Mouse (Mus musculus) embryonic facial prominence, embryonic 15.5 days (tissue): Measurements from ENCODE around the gene 1700013H16Rik. TPM values are rescaled to one million over a fixed set of nuclear protein-coding genes. Genes with fewer than 3 reads are reported as not detected.
"Not testable (repeated sequence)": the region's sequence is repeated elsewhere in the genome, so short reads cannot be mapped to it uniquely, and the experiment has no call there.

Source experiments
- ATAC-seq: fragments of 200-750 bp; cut with Nextera tagmentation; 2 replicates; pipeline ENCODE4 v1.8.0; 2017; ENCODE audit warnings: low read depth, moderate TSS enrichment; ENCODE audit not compliant: insufficient number of reproducible peaks, low FRiP score, low TSS enrichment
- H3K27ac ChIP-seq: fragments of 300-500 bp; sonication (generic); replicated peaks from 2 replicates; pipeline ENCODE4 v1.5.1; 2015; ENCODE audit warnings: mild to moderate bottlenecking, inconsistent platforms
- H3K27me3 ChIP-seq: fragments of 300-500 bp; sonication (generic); 2 replicates; pipeline ENCODE4 v1.6.1; 2015; ENCODE audit warnings: inconsistent platforms
- H3K36me3 ChIP-seq: fragments of 300-500 bp; sonication (generic); 2 replicates; pipeline ENCODE4 v1.6.1; 2015; ENCODE audit warnings: mild to moderate bottlenecking, inconsistent platforms
- H3K4me1 ChIP-seq: fragments of 300-500 bp; sonication (generic); 2 replicates; pipeline ENCODE4 v1.6.1; 2015; ENCODE audit warnings: inconsistent platforms
- H3K4me2 ChIP-seq: fragments of 300-500 bp; sonication (generic); replicated peaks from 2 replicates; pipeline ENCODE4 v1.6.1; 2015; ENCODE audit warnings: mild to moderate bottlenecking, inconsistent platforms
- H3K4me3 ChIP-seq: fragments of 300-500 bp; sonication (generic); replicated peaks from 2 replicates; pipeline ENCODE4 v1.5.1; 2015; ENCODE audit warnings: mild to moderate bottlenecking, inconsistent platforms
- H3K9ac ChIP-seq: fragments of 300-500 bp; sonication (generic); 2 replicates; pipeline ENCODE4 v1.6.1; 2015; ENCODE audit warnings: inconsistent platforms
- H3K9me3 ChIP-seq: fragments of 300-500 bp; sonication (generic); replicated peaks from 2 replicates; pipeline ENCODE4 v1.6.1; 2016; ENCODE audit warnings: inconsistent platforms
- WGBS: fragments of 180-500 bp; shearing (Covaris S2); methylation state at CpG from one replicate; pipeline ENCODE4 v1.1.7; 2015; 5-methylcytosine and 5-hydroxymethylcytosine counted together
- polyA plus RNA-seq: library from polyadenylated mRNA; unstranded; fragments of >200 nt; fragmentation: Nextera tagmentation; extraction: Ambion mirVana; gene quantifications from 2 replicates; pipeline ENCODE4 v1.2.1, GENCODE M21; 2015

1700013H16Rik gene
- not detected in 2 replicates for polyA plus RNA-seq

GRCm38 (mm10) chrX:53757736-53758135 is at the start of gene 1700013H16Rik:
Gene 1700013H16Rik, minus strand, starts transcription at chrX:53757831.
- no peaks in the 10 kb centered on the region for H3K4me1 ChIP-seq
- H3K9ac ChIP-seq, result no peak within 1 kb of the TSS
- H3K4me2 ChIP-seq, result no peak within 1 kb of the TSS
- H3K36me3 ChIP-seq, result no peaks in the 10 kb centered on the region
- no peaks in the 10 kb centered on the region for H3K9me3 ChIP-seq
- H3K27me3 ChIP-seq, result no peaks in the 10 kb centered on the region
- no peak for ATAC-seq
- no peak within 1 kb of the TSS for H3K27ac ChIP-seq
- 92% methylated on average over 16 of the region's 16 CpGs for WGBS
- H3K4me3 ChIP-seq, result no peak within 1 kb of the TSS

GRCm38 (mm10) chrX:53799074-53799473 is 41.4 kb upstream of the 1700013H16Rik start:
- Histone ChIP-seq H3K9ac (no peak overlapping the region), H3K9me3 (no peaks in the 10 kb centered on the region), H3K4me2 (no peak overlapping the region), H3K27me3 (no peaks in the 10 kb centered on the region), H3K27ac (no peak overlapping the region), H3K4me3 (no peak overlapping the region), H3K36me3 (no peaks in the 10 kb centered on the region), H3K4me1 (no peaks in the 10 kb centered on the region)
- ATAC-seq, result no peak
- WGBS, result 30% methylated on average over 3 of the region's 3 CpGs

DNA sequence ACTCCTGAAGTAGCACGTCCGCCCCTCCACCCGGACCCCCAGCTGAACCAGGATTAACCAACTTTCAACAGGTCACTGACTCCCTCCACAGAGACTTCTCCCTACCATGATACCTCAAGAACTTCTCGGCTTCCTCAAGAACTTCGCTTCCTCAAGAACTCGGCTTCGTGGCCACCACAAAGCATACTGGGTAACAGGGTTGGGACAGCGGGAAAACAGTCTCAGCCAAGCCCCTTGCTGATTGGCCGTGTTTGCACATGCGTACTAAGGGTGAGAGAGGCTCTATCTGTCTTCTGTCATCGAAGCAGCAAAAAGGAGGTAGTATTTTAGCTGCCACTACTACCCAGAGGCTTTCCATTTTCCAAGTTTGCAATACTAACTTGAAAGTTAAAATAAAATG is 39.9 kb upstream of the 1700013H16Rik start, which contains the start of gene Xlr:
Gene Xlr, minus strand, starts transcription at position 188 of the 400 bp plus-strand sequence.
- H3K4me3 ChIP-seq, H3K9me3 ChIP-seq, H3K36me3 ChIP-seq, H3K27ac ChIP-seq, H3K4me1 ChIP-seq, H3K27me3 ChIP-seq, H3K4me2 ChIP-seq, H3K9ac ChIP-seq, ATAC-seq: not testable (repeated sequence)
- 78% methylated on average over 11 of the region's 11 CpGs for WGBS

- ATAC-seq, result no peak
- H3K9ac ChIP-seq, result no peak within 1 kb of the TSS
- H3K36me3 ChIP-seq, result no peaks in the 10 kb centered on the region
- no peaks in the 10 kb centered on the region; the same call in 1 of the 2 replicates for H3K27me3 ChIP-seq
- no peak within 1 kb of the TSS for H3K27ac ChIP-seq
- H3K4me3 ChIP-seq, result no peak within 1 kb of the TSS
- no peaks in the 10 kb centered on the region for H3K4me1 ChIP-seq
- WGBS, result 91% methylated on average over 12 of the region's 12 CpGs
- H3K4me2 ChIP-seq, result no peak within 1 kb of the TSS
- no peaks in the 10 kb centered on the region for H3K9me3 ChIP-seq
Observed at GRCm38 (mm10) chrX:53776276-53776675, 18.6 kb upstream of the 1700013H16Rik start, which contains the start of gene Zfp36l3. Gene Zfp36l3, minus strand, starts transcription at chrX:53776394.

GRCm38 (mm10) chrX:53752851-53753250 is 4.8 kb downstream of the 1700013H16Rik start:
- 90% methylated on average over 1 of the region's 1 CpGs for WGBS
- Histone ChIP-seq H3K27ac (no peak overlapping the region), H3K36me3 (no peaks in the 10 kb centered on the region), H3K9ac (no peak overlapping the region), H3K4me2 (no peak overlapping the region), H3K4me1 (no peaks in the 10 kb centered on the region), H3K27me3 (no peaks in the 10 kb centered on the region), H3K9me3 (no peaks in the 10 kb centered on the region), H3K4me3 (no peak overlapping the region)
- ATAC-seq, result no peak

DNA sequence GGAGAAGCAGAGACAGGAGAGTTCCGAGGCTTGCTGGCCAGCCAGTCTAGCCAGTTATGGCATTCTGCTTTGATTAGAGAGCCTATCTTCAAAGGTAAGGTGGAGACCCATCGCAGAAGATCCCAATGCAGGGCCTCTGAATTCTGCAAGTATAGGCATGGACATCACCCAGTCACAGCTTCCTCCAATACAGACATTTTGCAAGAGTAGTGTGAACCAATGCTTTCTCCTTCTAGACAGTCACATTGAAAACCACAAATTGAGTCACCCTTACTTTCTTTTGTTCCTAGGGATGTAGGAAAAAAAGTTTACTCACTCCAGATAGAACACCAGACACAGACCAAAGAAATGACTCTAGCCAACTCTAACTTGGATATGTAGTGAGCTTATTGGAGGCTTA is 28.7 kb downstream of the 1700013H16Rik start:
- Histone ChIP-seq H3K9me3 (no peaks in the 10 kb centered on the region), H3K27me3 (no peaks in the 10 kb centered on the region), H3K4me3 (no peak overlapping the region), H3K36me3 (no peaks in the 10 kb centered on the region), H3K4me2 (no peak overlapping the region), H3K4me1 (no peaks in the 10 kb centered on the region), H3K27ac (no peak overlapping the region), H3K9ac (no peak overlapping the region)
- 85% methylated on average over 2 of the region's 2 CpGs for whole genome bisulfite sequencing
- ATAC-seq, result no peak

- no peak within 1 kb of the TSS for H3K27ac ChIP-seq
- no peaks in the 10 kb centered on the region for H3K36me3 ChIP-seq
- H3K4me3 ChIP-seq, result no peak within 1 kb of the TSS
- H3K27me3 ChIP-seq, result no peaks in the 10 kb centered on the region
- H3K9me3 ChIP-seq, result no peaks in the 10 kb centered on the region
- WGBS, result 79% methylated on average over 11 of the region's 11 CpGs
- ATAC-seq, result no peak
- no peak within 1 kb of the TSS for H3K4me2 ChIP-seq
- H3K4me1 ChIP-seq, result no peaks in the 10 kb centered on the region
- no peak within 1 kb of the TSS for H3K9ac ChIP-seq
Observed at GRCm38 (mm10) chrX:53724596-53724995, 33.0 kb downstream of the 1700013H16Rik start, which contains the start of gene 4930502E18Rik. Gene 4930502E18Rik, plus strand, starts transcription at chrX:53724826.

DNA sequence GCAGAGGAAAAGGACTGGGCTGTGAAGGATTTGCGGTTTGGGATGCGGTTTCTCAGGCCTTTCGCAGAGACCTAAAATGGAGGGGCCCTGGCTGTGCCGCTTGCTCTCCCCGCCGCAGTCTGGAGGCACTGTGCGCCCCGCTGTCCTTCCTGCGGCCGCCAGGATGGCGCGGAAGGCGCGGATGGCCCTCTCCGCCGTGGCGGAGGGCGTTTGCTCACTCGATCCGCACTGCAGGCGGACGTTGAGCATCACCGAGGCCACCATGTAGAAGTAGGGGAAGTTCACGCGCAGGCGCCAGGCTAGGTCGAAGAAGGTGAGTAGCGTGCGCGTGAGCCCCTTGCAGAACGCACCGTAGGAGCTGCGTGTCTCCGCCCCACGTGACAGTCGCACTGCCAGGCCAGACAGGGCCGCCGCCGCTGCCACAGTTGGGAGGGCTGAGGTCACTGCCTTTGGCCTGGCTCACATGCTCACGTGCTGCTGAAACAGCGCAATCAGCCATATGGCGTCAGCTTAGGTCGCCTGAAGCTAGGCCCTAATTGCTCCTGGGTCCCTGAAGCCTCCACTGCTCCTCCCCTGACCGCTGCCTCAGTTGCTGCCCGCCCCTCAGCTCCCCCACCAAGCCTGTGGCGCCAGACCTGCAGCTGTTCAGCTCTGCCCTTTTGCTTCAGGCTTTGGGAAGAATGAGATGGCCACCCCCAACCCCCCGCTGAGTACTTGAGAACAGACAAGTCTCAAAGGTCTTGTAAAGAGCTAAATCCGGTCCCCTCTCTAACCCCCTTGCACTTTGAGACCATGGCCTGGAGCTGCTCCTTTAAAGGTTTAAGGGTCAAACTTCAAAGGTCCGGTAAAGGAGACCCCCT is 41.1 kb downstream of the 1700013H16Rik start:
- Histone ChIP-seq H3K27ac (no peak overlapping the region), H3K27me3 (no peaks in the 10 kb centered on the region), H3K9ac (no peak overlapping the region), H3K4me3 (peak overlapping the region; percentile 33), H3K4me2 (peak overlapping the region; percentile 55), H3K9me3 (no peaks in the 10 kb centered on the region), H3K36me3 (no peaks in the 10 kb centered on the region), H3K4me1 (no peaks in the 10 kb centered on the region)
- WGBS, result 21% methylated on average over 49 of the region's 49 CpGs
- peak; percentile 60; the same call in 1 of the 2 replicates for ATAC-seq

DNA sequence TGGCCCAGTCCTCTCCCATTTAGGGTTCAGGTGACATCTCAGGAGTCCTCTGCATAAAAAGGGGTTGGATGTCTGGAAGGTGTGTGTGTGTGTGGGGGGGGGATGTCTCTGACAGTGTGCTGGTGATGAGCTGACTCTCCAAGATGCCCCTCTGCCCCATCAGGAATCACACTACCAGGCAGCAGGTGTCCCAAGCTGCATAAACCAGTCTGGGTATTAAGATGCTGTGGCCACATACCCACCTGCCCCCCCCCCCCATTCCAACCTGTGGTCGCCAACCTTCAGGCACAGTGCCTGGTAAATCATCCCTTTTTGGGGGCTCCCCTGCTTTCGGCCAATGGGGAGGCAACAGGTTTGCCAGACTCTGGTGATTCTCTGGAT is 41.7 kb downstream of the 1700013H16Rik start:
- H3K4me1 ChIP-seq, result no peaks in the 10 kb centered on the region
- no peaks in the 10 kb centered on the region for H3K27me3 ChIP-seq
- no peak overlapping the region for H3K9ac ChIP-seq
- WGBS, result 44% methylated on average over 2 of the region's 2 CpGs
- no peak for ATAC-seq
- H3K9me3 ChIP-seq, result no peaks in the 10 kb centered on the region
- H3K4me2 ChIP-seq, result peak overlapping the region; percentile 55
- no peak overlapping the region for H3K27ac ChIP-seq
- H3K36me3 ChIP-seq, result no peaks in the 10 kb centered on the region
- peak overlapping the region; percentile 33 for H3K4me3 ChIP-seq

GRCm38 (mm10) chrX:53702673-53703072 is 55.0 kb downstream of the 1700013H16Rik start:
- Histone ChIP-seq H3K9me3 (no peaks in the 10 kb centered on the region), H3K4me3 (no peak overlapping the region), H3K4me1 (no peaks in the 10 kb centered on the region), H3K27ac (no peak overlapping the region), H3K4me2 (no peak overlapping the region), H3K27me3 (no peaks in the 10 kb centered on the region), H3K9ac (no peak overlapping the region), H3K36me3 (no peaks in the 10 kb centered on the region)
- no peak for ATAC-seq
- 70% methylated on average over 3 of the region's 3 CpGs for WGBS

- 86% methylated on average over 2 of the region's 2 CpGs for WGBS
Observed at GRCm38 (mm10) chrX:53699225-53699624, 58.4 kb downstream of the 1700013H16Rik start.

More at GRCm38 (mm10) chrX:53699225-53699624, 58.4 kb downstream of the 1700013H16Rik start:
- no peak overlapping the region for H3K4me2 ChIP-seq
- H3K9ac ChIP-seq, result no peak overlapping the region
- no peaks in the 10 kb centered on the region for H3K27me3 ChIP-seq
- no peak overlapping the region for H3K4me3 ChIP-seq
- no peaks in the 10 kb centered on the region for H3K9me3 ChIP-seq
- H3K4me1 ChIP-seq, result no peaks in the 10 kb centered on the region
- ATAC-seq, result no peak
- no peak overlapping the region for H3K27ac ChIP-seq
- H3K36me3 ChIP-seq, result no peaks in the 10 kb centered on the region
